18 mouse cellular contexts compared by ENCODE assay signal in genomic region chr5:61630398-61630797, GRCm38 (mm10).
"Had no signal": no experiment of that assay in that cellular context is flagged by ENCODE, and none has a peak within 500 bp of the region (broad histone marks: within the 10 kb centered on the region; RNA-seq: fewer than 3 reads in every experiment).

No protein-coding gene starts in this region.

- H3K27me3 ChIP-seq: lung, embryonic 15.5 days; megakaryocyte, embryonic 14.5 days; midbrain, embryonic 12.5 days; neural tube, embryonic 12.5 days; stomach, embryonic 15.5 days had no signal

- DNase-seq: liver, postnatal 0 days; lung, adult 2 months; lung, postnatal 14 days; lung, postnatal 36 days; midbrain, embryonic 14.5 days; right cerebral cortex, postnatal 14 days; thymus, adult 2 months; thymus, postnatal 25 days; thymus, postnatal 4 days had no signal

- H3K4me1 ChIP-seq: lung, embryonic 15.5 days; megakaryocyte, embryonic 14.5 days; midbrain, embryonic 12.5 days; neural tube, embryonic 12.5 days; stomach, embryonic 15.5 days had no signal

- H3K27ac ChIP-seq: lung, embryonic 15.5 days; macrophage; midbrain, embryonic 12.5 days; neural tube, embryonic 12.5 days; stomach, embryonic 15.5 days; stomach, postnatal 0 days had no signal

- H3K4me2 ChIP-seq: lung, embryonic 15.5 days; midbrain, embryonic 12.5 days; neural tube, embryonic 12.5 days; stomach, embryonic 15.5 days had no signal

- H3K4me3 ChIP-seq: lung, embryonic 15.5 days; megakaryocyte, embryonic 14.5 days; midbrain, embryonic 12.5 days; neural tube, embryonic 12.5 days; stomach, embryonic 15.5 days had no signal

- H3K36me3 ChIP-seq: lung, embryonic 15.5 days; midbrain, embryonic 12.5 days; neural tube, embryonic 12.5 days; stomach, embryonic 15.5 days had no signal

- ATAC-seq: liver, postnatal 0 days; lung, postnatal 0 days; midbrain, embryonic 16.5 days had no signal

- H3K9ac ChIP-seq: liver, postnatal 0 days; lung, embryonic 15.5 days; midbrain, embryonic 12.5 days; neural tube, embryonic 12.5 days; stomach, embryonic 15.5 days had no signal

- H3K9me3 ChIP-seq: lung, embryonic 15.5 days; midbrain, embryonic 12.5 days; neural tube, embryonic 12.5 days; stomach, embryonic 15.5 days had no signal
